Mouse (Mus musculus): Measurements from ENCODE around the gene Prr23a3.

The Prr23a3 gene

DNA sequence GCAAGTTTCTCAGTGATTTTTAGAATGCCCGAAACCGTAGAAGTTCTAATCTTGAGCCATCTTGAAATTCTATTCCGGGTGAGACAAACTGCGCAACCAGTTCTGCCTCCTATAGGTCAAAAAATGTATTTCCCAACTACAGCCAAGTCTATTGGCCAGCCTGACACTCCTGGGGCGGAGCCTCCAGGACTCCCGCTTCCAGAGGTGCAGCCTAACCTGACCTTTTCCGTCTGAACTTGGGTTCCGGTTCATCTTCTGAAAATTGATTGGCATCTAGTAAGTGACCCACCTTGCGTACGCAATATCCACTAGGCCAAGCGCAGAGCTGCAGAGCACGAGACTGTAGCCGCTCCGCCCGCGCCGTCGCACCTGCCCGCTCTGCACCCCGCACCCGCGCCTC is at the start of gene Prr23a3:
TSS of gene Prr23a3 (plus strand) at position 197 of the 400 bp plus-strand sequence.
- DNase-seq = no peak

GRCm38 (mm10) chr9:98816066-98816465 is 48.5 kb upstream of the Prr23a3 start:
- no peak for DNase-seq

- no peak for DNase-seq
Measured at GRCm38 (mm10) chr9:98817592-98817991, 47.0 kb upstream of the Prr23a3 start.

DNA sequence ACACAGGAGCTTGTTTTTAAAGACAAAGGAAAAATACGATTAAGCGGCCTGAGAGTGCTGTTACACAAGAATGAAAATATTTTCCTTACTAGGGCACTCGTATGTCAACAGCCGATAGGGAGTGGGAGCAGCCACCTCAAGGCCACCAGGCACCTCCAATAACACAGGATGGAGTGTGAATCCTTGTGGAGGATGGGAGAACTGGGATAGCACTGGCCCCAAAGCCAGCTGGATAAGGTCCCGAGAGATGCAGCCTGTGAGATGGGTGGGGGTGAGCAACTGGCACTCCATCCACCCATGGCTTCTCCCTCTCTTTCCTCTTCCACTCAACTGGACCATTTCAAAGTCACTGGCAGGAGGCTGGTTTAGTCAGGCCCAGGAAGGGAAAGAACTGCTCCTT is 45.6 kb upstream of the Prr23a3 start:
- no peak for DNase-seq

- no peak for DNase-seq
Measured at GRCm38 (mm10) chr9:98819481-98819880, 45.1 kb upstream of the Prr23a3 start.

DNA sequence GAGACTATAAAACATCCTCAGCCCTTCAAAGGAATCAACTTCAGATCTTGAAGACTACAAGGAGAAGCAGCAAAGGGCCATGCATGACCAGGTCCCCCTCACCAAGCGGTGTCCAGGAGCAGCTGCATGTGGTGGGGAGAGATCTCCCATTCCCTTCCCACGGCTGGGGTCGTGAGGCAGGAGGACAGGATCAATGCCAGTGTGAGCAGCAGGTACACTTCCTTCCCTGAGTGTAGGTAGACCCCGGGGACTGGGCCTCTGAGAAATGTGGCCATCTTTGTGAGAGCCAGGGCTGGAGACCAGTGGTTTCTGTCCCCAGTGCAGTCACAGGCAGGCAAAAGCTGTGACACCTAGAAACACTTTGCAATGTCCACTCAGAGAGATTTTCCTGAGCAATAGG is 44.1 kb upstream of the Prr23a3 start:
- DNase-seq = no peak

DNA sequence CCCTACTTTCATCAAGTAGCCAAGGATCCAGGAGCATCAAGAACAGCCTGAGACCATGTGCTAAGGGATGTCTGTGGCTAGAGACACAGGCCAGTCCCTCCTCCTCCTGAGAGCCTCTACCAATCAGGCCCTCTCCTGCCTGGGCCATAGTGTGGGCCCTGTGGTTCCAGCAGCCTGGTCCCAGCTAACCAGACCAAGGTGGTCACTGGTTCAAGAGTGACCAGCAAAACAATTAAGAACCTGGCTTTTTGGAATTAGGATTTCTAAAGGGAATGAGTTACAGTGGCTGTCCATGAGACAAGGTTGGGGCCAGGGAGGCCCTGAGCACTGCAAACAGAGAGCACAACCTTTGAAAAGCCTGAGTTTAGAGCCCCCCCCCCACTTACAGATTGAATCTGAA is 43.5 kb upstream of the Prr23a3 start:
- no peak for DNase-seq

- no peak for DNase-seq
Measured at GRCm38 (mm10) chr9:98823805-98824204, 40.8 kb upstream of the Prr23a3 start.

DNA sequence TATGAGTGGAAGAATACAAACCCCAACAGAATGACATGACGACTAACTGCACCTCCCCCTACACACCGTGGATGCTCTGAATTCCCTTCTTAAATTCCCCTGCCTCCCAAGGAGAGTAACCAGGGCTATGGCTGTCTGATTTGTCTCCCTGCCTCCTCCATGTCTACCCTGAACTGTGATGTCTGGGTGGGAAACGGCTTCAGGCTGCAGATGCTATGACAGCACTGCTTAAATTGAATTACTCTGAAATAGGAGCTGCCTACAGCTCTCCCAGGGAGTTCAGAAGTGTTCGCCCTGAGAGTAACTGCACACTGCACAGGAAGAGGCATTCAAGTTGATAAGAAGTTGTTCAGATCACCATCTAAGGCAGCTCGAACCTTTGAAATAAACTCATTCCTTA is 35.1 kb upstream of the Prr23a3 start:
- no peak for DNase-seq

- DNase-seq = no peak
Measured at GRCm38 (mm10) chr9:98837537-98838074, 27.0 kb upstream of the Prr23a3 start.

DNA sequence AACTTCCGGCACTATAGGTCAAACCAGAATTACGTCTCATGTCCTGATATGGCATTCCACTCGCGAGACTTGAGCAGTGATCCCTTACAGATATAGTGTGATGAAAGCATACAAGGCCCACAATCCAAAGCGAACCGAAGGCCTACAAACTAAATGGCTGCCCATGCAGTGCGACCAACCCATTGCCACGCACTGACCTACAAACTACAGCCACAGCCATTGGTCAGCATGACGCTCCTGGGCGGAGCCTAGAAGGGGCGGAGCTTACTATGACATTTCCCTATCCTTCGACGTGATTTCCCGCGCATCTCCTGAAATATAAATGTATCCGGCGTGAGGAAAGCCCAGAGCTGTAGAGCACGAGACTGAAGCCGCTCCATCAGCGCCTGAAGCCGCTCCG is 22.4 kb upstream of the Prr23a3 start, which contains the start of gene Prr23a1:
TSS of gene Prr23a1 (plus strand) at position 387 of the 400 bp plus-strand sequence.
- DNase-seq = no peak

GRCm38 (mm10) chr9:98856210-98856609 is 8.4 kb upstream of the Prr23a3 start, which contains the start of gene Prr23a2:
Gene Prr23a2, plus strand, starts transcription at chr9:98856494.
- no peak for DNase-seq

DNA sequence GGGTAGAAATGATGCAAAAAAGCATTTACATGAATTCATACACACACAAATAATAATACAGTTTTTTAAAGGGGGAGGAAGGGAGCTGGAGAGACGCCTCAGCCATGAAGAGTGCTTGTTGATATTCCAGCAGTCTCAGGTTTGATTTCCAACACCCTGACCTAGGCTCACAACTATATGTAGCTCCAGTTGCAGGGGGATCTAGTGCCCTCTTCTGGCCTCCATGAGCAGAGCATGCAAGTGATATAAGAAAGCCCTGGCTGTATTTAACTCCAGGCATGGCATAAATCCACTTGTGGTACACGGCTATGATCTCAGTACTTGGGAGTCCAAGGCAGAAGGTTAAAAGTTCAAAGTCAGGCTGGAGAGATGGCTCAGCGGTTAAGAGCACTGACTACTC is 1.1 kb upstream of the Prr23a3 start:
- no peak for DNase-seq

- DNase-seq = no peak
Measured at GRCm38 (mm10) chr9:98901486-98901885, 36.9 kb downstream of the Prr23a3 start.

- DNase-seq = no peak
Measured at GRCm38 (mm10) chr9:98902819-98903218, 38.3 kb downstream of the Prr23a3 start, which contains the start of gene 7420426K07Rik. Gene 7420426K07Rik, plus strand, starts transcription at chr9:98903119.
